Mouse (Mus musculus) heart, postnatal 0 days (tissue): ENCODE measurements around the gene Nmrk1. TPM values are rescaled to one million over a fixed set of nuclear protein-coding genes. Genes with fewer than 3 reads are reported as not detected.

Source experiments
- ATAC-seq: fragments of 200-750 bp; cut with Nextera tagmentation; 2 replicates; pipeline ENCODE4 v1.8.0; 2017; ENCODE audit warnings: low read depth, moderate number of reproducible peaks, moderate library complexity; ENCODE audit not compliant: insufficient read depth
- DNase-seq: peaks from one replicate; pipeline ENCODE4 v3.0.0-alpha.2; 2016; ENCODE audit warnings: low spot score
- H3K27ac ChIP-seq: fragments of 300-500 bp; sonication (generic); 2 replicates; pipeline ENCODE4 v1.5.1; 2014; ENCODE audit warnings: low read depth, mild to moderate bottlenecking
- H3K27me3 ChIP-seq: fragments of 300-500 bp; sonication (generic); 2 replicates; pipeline ENCODE4 v1.6.1; 2014; ENCODE audit warnings: low read length, mixed read lengths; ENCODE audit not compliant: control insufficient read depth, insufficient read depth
- H3K36me3 ChIP-seq: fragments of 300-500 bp; sonication (generic); replicated peaks from 2 replicates; pipeline ENCODE4 v1.6.1; 2014; ENCODE audit warnings: low read length, mixed read lengths; ENCODE audit not compliant: control insufficient read depth, insufficient read depth
- H3K4me1 ChIP-seq: fragments of 300-500 bp; sonication (generic); 2 replicates; pipeline ENCODE4 v1.6.1; 2014; ENCODE audit warnings: antibody characterized with exemption; ENCODE audit not compliant: control insufficient read depth, insufficient read depth
- H3K4me2 ChIP-seq: fragments of 300-500 bp; sonication (generic); 2 replicates; pipeline ENCODE4 v1.6.1; 2014; ENCODE audit warnings: low read depth, mild to moderate bottlenecking, low read length, moderate library complexity
- H3K4me3 ChIP-seq: fragments of 300-500 bp; sonication (generic); 2 replicates; pipeline ENCODE4 v1.5.1; 2014; ENCODE audit warnings: low read depth, low read length
- H3K9ac ChIP-seq: fragments of 300-500 bp; sonication (generic); replicated peaks from 2 replicates; pipeline ENCODE4 v1.6.1; 2014; ENCODE audit warnings: low read depth, low read length, mixed read lengths
- H3K9me3 ChIP-seq: fragments of 300-500 bp; sonication (generic); replicated peaks from 2 replicates; pipeline ENCODE4 v1.6.1; 2016; ENCODE audit warnings: low read length; ENCODE audit not compliant: control insufficient read depth
- CTCF ChIP-seq: IDR thresholded peaks from 2 replicates; pipeline ENCODE4 v1.5.1; 2016; ENCODE audit warnings: antibody characterized with exemption, control low read depth, low read depth
- EP300 ChIP-seq: IDR thresholded peaks from 2 replicates; pipeline ENCODE4 v1.6.1; 2016; ENCODE audit warnings: antibody characterized with exemption, low read depth
- WGBS: fragments of 180-500 bp; shearing (Covaris S2); extraction: QIAGEN DNeasy Blood & Tissue Kit; methylation state at CpG from one replicate; pipeline ENCODE4 v1.1.7; 2014; 5-methylcytosine and 5-hydroxymethylcytosine counted together
- polyA plus RNA-seq: library from polyadenylated mRNA; unstranded; fragments of >200 nt; fragmentation: Nextera tagmentation; extraction: Ambion mirVana; gene quantifications from 2 replicates; pipeline ENCODE4 v1.2.1, GENCODE M21; 2015
- total RNA-seq: library from RNA; depleted of rRNA; stranded (reverse); fragments of >200 nt; gene quantifications from 2 replicates; pipeline ENCODE4 v1.2.3, GENCODE M21; 2014; ENCODE audit warnings: low replicate concordance

The Nmrk1 gene
- total and polyA plus RNA-seq, 2 experiments from 2014 or later: 6.7 to 13.8 TPM

DNA sequence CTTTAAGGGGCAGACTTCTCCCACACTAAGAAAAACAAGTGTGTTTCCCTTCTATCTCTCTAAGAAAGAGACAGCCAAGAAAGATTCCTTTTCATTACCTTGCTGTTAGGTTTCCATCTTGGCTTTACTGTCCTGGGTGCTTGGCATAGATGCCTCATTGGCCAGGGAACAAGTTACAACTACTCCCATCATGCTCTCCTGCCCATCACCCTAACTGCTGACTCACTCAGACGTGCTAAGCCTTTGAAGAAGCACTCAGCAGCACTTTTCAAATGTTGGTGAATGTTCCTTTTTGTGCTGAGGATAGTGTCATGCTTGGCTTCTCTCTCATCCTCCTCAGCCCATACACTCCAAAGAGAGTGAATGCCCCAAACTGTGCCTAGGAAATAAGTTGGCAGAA is 29.9 kb downstream of the Nmrk1 start:
- no peak for DNase-seq
- H3K9me3 ChIP-seq: no peaks in the 10 kb centered on the region
- TF ChIP-seq CTCF: no peak
- TF ChIP-seq EP300: no peak
- no peak overlapping the region for H3K9ac ChIP-seq
- H3K4me1 ChIP-seq: no peaks in the 10 kb centered on the region
- no peak overlapping the region for H3K4me2 ChIP-seq
- no peak for ATAC-seq
- no peak overlapping the region for H3K4me3 ChIP-seq
- H3K27me3 ChIP-seq: no peaks in the 10 kb centered on the region
- 48% methylated on average over 1 of the region's 1 CpGs for WGBS
- H3K36me3 ChIP-seq: no peaks in the 10 kb centered on the region
- no peak overlapping the region for H3K27ac ChIP-seq

DNA sequence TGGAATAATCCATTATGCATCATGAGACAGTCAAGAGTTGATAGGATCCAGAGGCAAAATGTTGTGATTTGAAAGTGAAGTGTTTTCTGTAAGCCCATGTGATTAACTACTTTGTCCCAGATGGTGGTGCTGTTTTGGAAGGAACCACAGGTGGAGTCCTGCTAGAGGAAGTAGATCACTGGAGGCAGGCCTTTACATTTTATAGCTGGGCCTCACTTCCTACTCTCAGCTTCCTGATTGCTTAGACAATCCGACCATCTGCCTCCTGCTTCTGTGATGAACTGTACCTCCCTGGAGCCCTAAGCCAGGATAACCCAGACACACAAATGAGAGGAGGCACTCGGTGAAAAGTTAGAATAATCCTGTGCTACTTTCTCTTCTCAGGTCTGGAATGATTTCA is 32.2 kb downstream of the Nmrk1 start:
- no peaks in the 10 kb centered on the region for H3K36me3 ChIP-seq
- DNase-seq (no peak), ATAC-seq (no peak)
- no peak overlapping the region for H3K4me3 ChIP-seq
- no peaks in the 10 kb centered on the region for H3K4me1 ChIP-seq
- H3K9me3 ChIP-seq: no peaks in the 10 kb centered on the region
- WGBS: 51% methylated on average over 2 of the region's 2 CpGs
- no peak overlapping the region for H3K9ac ChIP-seq
- no peaks in the 10 kb centered on the region for H3K27me3 ChIP-seq
- no peak overlapping the region for H3K4me2 ChIP-seq
- no peak overlapping the region for H3K27ac ChIP-seq
- TF ChIP-seq EP300: no peak
- TF ChIP-seq CTCF: no peak

DNA sequence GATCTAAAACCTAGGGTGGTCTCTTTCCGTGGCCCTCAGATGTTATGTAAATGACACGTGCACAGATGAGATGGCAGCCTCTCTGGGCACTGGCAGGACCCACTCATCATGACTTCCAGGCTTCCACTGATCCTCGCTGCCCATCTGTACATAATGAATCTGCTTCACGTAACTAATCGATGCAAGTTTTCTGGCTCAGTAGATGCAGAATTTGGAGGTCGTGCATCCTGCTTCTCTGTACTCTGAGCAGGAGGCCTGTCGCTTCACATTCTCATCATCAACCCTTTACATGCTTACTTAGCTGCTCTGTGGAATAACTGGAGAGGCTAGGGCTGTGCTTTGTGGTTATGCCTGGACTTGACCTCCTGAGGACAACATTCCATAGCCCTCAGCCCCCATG is 35.2 kb downstream of the Nmrk1 start:
- Histone ChIP-seq H3K4me2 (no peak overlapping the region), H3K36me3 (no peaks in the 10 kb centered on the region), H3K4me1 (peaks cover 3% of the 10 kb centered on the region), H3K9ac (no peak overlapping the region), H3K27ac (no peak overlapping the region), H3K9me3 (no peaks in the 10 kb centered on the region), H3K27me3 (no peaks in the 10 kb centered on the region), H3K4me3 (no peak overlapping the region)
- ATAC-seq (no peak), DNase-seq (no peak)
- no peak for TF ChIP-seq CTCF
- no peak for TF ChIP-seq EP300
- WGBS: 86% methylated on average over 7 of the region's 7 CpGs

DNA sequence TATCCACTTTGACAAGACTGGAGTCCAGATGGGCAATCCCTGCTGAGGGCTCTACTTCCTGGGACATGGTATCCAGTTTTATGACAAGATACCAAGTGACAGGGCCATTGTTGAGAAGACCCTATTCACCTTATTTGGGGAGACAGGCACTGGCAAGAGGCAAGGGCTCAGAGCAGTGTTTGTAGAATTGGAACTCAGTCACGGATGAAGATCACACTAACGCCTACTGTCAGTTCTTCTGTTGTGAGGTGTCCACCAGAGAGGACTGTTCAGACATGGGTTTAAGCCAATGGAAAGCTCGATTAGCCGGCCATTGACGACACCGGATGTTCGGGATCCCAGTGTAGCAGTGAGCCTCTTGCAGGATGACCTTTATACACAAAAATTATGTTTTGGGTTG is 37.8 kb downstream of the Nmrk1 start:
- no peak overlapping the region for H3K4me2 ChIP-seq
- TF ChIP-seq CTCF: no peak
- no peak for TF ChIP-seq EP300
- H3K9ac ChIP-seq: no peak overlapping the region
- ATAC-seq: no peak
- no peaks in the 10 kb centered on the region for H3K9me3 ChIP-seq
- no peak overlapping the region for H3K4me3 ChIP-seq
- DNase-seq: no peak
- 95% methylated on average over 7 of the region's 7 CpGs for WGBS
- peaks cover 19% of the 10 kb centered on the region for H3K4me1 ChIP-seq
- no peaks in the 10 kb centered on the region for H3K36me3 ChIP-seq
- no peak overlapping the region for H3K27ac ChIP-seq
- no peaks in the 10 kb centered on the region for H3K27me3 ChIP-seq

DNA sequence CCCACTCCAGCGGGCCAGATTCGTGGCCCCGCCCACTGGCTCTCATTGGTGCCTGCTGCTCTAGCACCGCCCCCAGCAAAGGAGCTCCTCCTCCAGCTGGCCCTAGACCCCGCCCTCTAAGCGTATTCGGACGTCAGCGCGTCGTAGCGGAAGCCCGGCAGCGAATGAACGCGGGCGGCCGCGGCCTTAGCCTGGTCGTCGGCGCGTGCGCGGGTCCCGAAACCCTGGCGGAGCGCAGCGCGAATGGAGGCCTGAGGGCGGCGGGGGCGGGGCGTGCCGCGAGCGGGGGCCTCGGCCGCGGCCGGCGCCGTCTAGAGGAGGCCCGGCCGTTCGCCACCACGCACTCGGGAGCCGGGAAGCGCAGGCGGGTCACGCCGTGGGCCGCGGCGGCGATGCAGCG is 38.9 kb downstream of the Nmrk1 start, which contains the start of gene Carnmt1:
Carnmt1 (plus strand) TSS at position 157 of the 400 bp plus-strand sequence.
- peak; percentile 96 for ATAC-seq
- Histone ChIP-seq H3K4me3 (peak within 1 kb of the TSS; percentile 93), H3K27ac (peak within 1 kb of the TSS; percentile 93), H3K4me2 (peak within 1 kb of the TSS; percentile 87), H3K9ac (peak within 1 kb of the TSS; percentile 90), H3K9me3 (no peaks in the 10 kb centered on the region), H3K4me1 (peaks cover 19% of the 10 kb centered on the region), H3K36me3 (no peaks in the 10 kb centered on the region), H3K27me3 (no peaks in the 10 kb centered on the region)
- DNase-seq: peak; percentile 98
- WGBS: under 1% methylated on average over 50 of the region's 58 CpGs
- TF ChIP-seq CTCF (no peak), EP300 (no peak)

DNA sequence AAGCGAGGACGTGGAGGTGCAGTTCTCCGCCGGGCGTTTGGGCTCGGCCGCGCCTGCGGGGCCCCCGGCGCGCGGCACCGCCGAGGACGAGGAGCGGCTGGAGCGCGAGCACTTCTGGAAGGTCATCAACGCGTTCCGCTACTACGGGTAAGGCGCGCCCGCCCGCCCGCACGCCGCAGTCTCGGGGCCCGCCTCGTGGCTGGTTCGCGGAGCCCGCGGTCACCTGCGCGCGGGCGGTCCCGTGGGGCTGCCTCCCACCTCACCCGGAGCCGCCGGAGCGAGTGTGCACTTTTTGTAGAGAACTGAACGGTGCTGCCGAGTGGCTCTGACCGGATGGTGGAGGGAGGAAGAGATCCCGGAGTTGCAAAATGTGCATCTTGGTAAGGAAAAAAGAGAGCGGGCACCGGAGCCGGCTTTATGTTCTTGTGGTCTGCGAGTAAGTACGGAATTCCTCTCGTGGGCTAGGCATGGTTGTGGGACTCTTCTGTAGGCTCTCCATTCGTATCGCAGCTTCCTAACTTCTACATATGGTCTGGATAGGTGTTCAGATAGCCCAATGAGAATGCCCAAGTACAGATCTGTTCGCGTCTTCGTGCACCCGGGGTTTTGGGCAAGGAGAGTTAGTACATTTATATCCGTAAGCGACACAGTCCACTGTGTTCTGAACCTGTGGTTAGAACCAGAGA is 39.4 kb downstream of the Nmrk1 start:
- Histone ChIP-seq H3K27me3 (no peaks in the 10 kb centered on the region), H3K4me3 (peak overlapping the region; percentile 93), H3K36me3 (no peaks in the 10 kb centered on the region), H3K9ac (peak overlapping the region; percentile 90), H3K4me2 (peak overlapping the region; percentile 87), H3K4me1 (peaks cover 19% of the 10 kb centered on the region), H3K9me3 (no peaks in the 10 kb centered on the region), H3K27ac (peak overlapping the region; percentile 93)
- TF ChIP-seq CTCF (no peak), EP300 (no peak)
- DNase-seq (peak; percentile 44), ATAC-seq (peak; percentile 66)
- WGBS: under 1% methylated on average over 58 of the region's 64 CpGs
